Mouse (Mus musculus) stomach, embryonic 14.5 days (tissue): ENCODE results near the gene Flvcr1. TPM values are rescaled to one million over a fixed set of nuclear protein-coding genes. Genes with fewer than 3 reads are reported as not detected.

Experiments
- ATAC-seq: fragments of 200-750 bp; cut with Nextera tagmentation; 2 replicates; pipeline ENCODE4 v1.8.0; 2017; ENCODE audit warnings: low read depth, moderate TSS enrichment; ENCODE audit not compliant: insufficient number of reproducible peaks, insufficient read depth, low FRiP score
- H3K27ac ChIP-seq: fragments of 300-500 bp; sonication (generic); 2 replicates; pipeline ENCODE4 v1.5.1; 2014; ENCODE audit warnings: mild to moderate bottlenecking, low read length, moderate library complexity, mixed read lengths
- H3K27me3 ChIP-seq: fragments of 300-500 bp; sonication (generic); 2 replicates; pipeline ENCODE4 v1.6.1; 2014; ENCODE audit warnings: low read length, control low read depth, mixed read lengths; ENCODE audit not compliant: control insufficient read depth, insufficient read depth
- H3K36me3 ChIP-seq: fragments of 300-500 bp; sonication (generic); 2 replicates; pipeline ENCODE4 v1.6.1; 2014; ENCODE audit warnings: mild to moderate bottlenecking, control low read depth, low read length, moderate library complexity, mixed read lengths; ENCODE audit not compliant: control insufficient read depth, insufficient read depth
- H3K4me1 ChIP-seq: fragments of 300-500 bp; sonication (generic); 2 replicates; pipeline ENCODE4 v1.6.1; 2014; ENCODE audit warnings: low read length, control low read depth, mixed read lengths; ENCODE audit not compliant: control insufficient read depth, insufficient read depth
- H3K4me2 ChIP-seq: fragments of 300-500 bp; sonication (generic); replicated peaks from 2 replicates; pipeline ENCODE4 v1.6.1; 2014; ENCODE audit warnings: low read depth, low read length, control low read depth
- H3K4me3 ChIP-seq: fragments of 300-500 bp; sonication (generic); 2 replicates; pipeline ENCODE4 v1.5.1; 2014; ENCODE audit warnings: low read depth, low read length, control low read depth
- H3K9ac ChIP-seq: fragments of 300-500 bp; sonication (generic); replicated peaks from 2 replicates; pipeline ENCODE4 v1.6.1; 2014; ENCODE audit warnings: low read depth, mild to moderate bottlenecking, control low read depth, low read length, moderate library complexity, mixed read lengths
- H3K9me3 ChIP-seq: fragments of 300-500 bp; sonication (generic); 2 replicates; pipeline ENCODE4 v1.6.1; 2016; ENCODE audit warnings: low read depth, low read length, control low read depth; ENCODE audit not compliant: control insufficient read depth
- WGBS: fragments of 180-500 bp; shearing (Covaris S2); extraction: QIAGEN DNeasy Blood & Tissue Kit; methylation state at CpG from one replicate; pipeline ENCODE4 v1.1.7; 2014; 5-methylcytosine and 5-hydroxymethylcytosine counted together
- polyA plus RNA-seq: library from polyadenylated mRNA; unstranded; fragments of >200 nt; fragmentation: Nextera tagmentation; extraction: Ambion mirVana; gene quantifications from 2 replicates; pipeline ENCODE4 v1.2.1, GENCODE M21; 2014

The Flvcr1 gene
- polyA plus RNA-seq: 5.8 and 6.6 TPM in 2 replicates

DNA sequence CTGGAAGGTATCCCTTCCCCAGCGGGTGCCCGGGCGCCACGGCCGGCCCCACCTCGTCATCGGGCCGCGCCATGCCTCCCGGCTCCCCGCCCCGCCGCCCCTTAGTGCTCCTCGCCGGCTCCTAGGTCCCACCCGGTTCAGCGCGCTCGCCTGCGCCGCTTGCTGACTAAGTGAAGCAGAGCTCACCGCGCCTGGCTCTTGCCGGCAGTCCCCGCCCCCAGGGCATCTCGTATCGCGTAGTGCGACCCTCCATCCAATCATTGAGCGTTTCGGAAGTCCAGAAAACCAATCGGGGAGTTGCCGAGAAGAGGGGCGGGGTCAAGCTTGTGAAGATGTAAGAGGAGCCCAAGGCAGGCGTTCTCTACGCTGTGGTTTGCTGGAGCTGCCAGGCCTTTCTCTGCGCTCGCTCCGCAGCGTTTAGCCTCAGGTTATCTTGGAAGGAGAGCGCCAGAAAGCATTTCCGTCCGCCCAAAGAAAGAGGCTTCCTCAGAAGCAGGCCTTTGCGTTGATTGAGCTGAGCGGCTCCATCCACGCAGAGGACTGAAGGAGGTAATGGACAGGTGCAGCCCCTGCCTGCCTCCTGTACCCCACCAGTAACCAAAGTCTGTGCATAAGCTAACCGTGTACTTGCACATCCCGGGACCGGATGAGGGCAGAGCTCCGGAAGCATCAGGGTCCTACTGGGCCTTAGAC, at the start of gene Flvcr1:
TSS of gene Flvcr1 (minus strand) at position 138 of the 693 bp plus-strand sequence.
- Histone ChIP-seq H3K27ac (peak within 1 kb of the TSS; percentile 90), H3K36me3 (no peaks in the 10 kb centered on the region), H3K4me1 (peaks cover 12% of the 10 kb centered on the region), H3K9me3 (no peaks in the 10 kb centered on the region), H3K4me3 (peak within 1 kb of the TSS; percentile 61), H3K27me3 (no peaks in the 10 kb centered on the region), H3K4me2 (peak within 1 kb of the TSS; percentile 73), H3K9ac (peak within 1 kb of the TSS; percentile 54)
- ATAC-seq: peak; percentile 98
- under 1% methylated on average over 45 of the region's 50 CpGs for WGBS

DNA sequence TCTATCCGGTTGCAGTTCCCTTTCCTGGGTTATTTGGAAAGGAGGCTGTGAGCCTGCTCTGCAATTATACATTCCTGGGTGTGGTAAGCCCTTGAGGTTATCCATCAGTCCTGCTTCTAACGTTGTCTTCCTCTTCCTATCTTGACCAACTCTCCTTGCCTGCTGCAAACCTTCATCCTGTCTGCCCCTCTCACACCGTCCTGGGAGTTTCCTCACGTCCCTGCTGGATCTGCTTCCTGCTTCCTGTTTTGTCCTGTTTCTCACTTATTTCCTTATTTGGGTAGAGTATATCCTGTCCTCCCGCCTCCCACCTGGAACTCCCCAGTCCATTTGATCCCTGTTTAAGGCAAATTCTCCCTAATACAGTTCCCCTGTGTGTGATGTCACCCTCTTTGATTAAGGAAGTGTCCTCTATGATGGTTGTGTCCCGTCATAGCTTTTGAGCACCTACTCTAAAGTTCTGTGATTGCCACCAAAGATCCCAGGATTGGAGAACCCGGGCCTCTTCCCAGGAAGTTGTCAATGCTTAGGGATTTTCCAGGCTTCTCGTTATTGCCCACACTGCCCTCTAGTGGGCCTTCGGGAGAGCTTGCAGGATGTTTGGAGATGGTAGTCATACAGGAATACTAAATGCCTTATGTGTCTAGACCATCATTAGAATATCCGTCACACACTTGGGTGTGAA, 49.4 kb upstream of the Flvcr1 start:
- Histone ChIP-seq H3K27ac (no peak overlapping the region), H3K9me3 (no peaks in the 10 kb centered on the region), H3K4me3 (no peak overlapping the region), H3K4me2 (no peak overlapping the region), H3K9ac (no peak overlapping the region), H3K4me1 (no peaks in the 10 kb centered on the region), H3K36me3 (peaks cover 59% of the 10 kb centered on the region), H3K27me3 (no peaks in the 10 kb centered on the region)
- WGBS: 56% methylated on average over 10 of the region's 10 CpGs
- no peak for ATAC-seq

DNA sequence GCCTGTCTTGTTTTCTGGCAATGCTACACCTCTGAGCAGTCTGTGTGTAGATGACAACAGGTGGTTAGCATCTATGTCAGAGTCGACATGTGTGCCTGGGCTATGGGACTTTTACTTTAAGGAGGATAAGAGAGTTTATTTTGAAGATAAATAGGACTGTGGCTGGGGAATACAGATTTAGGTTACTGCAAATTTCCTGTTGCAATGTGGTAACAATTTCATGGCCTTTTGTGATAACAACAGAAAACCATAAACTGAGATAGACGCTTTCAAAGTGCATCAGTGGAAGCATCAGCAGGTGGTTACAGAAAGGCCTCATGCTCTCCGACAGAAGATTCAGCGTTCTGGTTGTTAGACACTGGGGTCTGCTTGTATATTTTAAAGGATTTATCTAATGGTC, 47.5 kb upstream of the Flvcr1 start:
- Histone ChIP-seq H3K4me1 (no peaks in the 10 kb centered on the region), H3K36me3 (peaks cover 67% of the 10 kb centered on the region), H3K27ac (no peak overlapping the region), H3K4me3 (no peak overlapping the region), H3K27me3 (no peaks in the 10 kb centered on the region), H3K9me3 (no peaks in the 10 kb centered on the region), H3K9ac (no peak overlapping the region), H3K4me2 (no peak overlapping the region)
- 74% methylated on average over 4 of the region's 4 CpGs for WGBS
- no peak for ATAC-seq

DNA sequence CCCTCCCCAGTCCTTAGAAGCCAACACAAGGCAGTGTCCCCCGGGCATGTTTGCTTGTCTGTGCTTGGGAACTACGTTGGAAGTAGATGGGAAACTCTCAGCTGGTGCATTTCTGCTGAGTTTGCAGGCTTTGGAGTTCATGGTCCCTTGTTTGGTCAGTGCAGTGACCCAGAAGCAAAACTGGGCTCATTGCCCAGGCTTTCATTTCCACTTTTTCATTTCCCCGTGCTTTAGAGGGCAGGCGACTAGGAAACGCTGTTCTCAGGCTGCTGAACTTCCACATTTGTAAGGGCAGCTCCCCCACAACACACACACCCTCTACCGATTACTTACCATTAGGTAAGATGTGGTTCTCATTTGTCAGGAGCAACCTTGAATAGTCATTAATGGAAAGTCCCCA, 47.0 kb upstream of the Flvcr1 start:
- Histone ChIP-seq H3K27ac (no peak overlapping the region), H3K9me3 (no peaks in the 10 kb centered on the region), H3K27me3 (no peaks in the 10 kb centered on the region), H3K4me2 (no peak overlapping the region), H3K4me1 (no peaks in the 10 kb centered on the region), H3K36me3 (peaks cover 67% of the 10 kb centered on the region), H3K4me3 (no peak overlapping the region), H3K9ac (no peak overlapping the region)
- WGBS: 68% methylated on average over 6 of the region's 6 CpGs
- no peak for ATAC-seq

DNA sequence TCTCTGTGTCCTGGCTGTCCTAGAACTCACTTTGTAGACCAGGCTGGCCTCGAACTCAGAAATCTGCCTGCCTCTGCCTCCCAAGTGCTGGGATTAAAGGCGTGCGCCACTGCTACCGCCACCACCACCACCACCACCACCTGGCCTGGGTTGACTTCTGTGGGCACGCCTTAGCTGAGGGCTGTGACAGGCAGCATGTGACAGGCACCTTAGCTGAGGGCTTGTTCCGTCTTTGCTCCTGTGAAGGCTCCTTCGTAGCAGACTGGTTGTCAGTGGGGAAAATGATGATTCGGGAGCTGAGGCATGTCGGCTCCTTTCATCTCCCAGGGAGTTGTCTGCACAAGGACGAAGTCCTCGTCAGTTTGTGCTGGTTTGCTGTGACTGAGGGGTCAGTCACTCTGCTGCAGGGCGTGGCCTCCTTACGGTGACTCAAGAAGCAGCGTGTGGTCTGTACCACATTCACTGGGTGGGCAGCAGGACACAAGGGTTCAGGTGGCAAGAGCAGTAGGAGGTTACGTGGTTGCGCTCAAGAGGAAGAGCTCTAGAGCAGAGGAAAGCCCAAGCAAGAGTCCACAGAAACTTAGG, 46.5 kb upstream of the Flvcr1 start:
- H3K4me1 ChIP-seq: no peaks in the 10 kb centered on the region
- H3K27me3 ChIP-seq: no peaks in the 10 kb centered on the region
- no peak overlapping the region for H3K27ac ChIP-seq
- no peak overlapping the region for H3K4me2 ChIP-seq
- H3K4me3 ChIP-seq: no peak overlapping the region
- no peak overlapping the region for H3K9ac ChIP-seq
- WGBS: 93% methylated on average over 16 of the region's 16 CpGs
- H3K36me3 ChIP-seq: peaks cover 66% of the 10 kb centered on the region
- ATAC-seq: no peak
- no peaks in the 10 kb centered on the region for H3K9me3 ChIP-seq

GRCm38 (mm10) chr1:191071613-191072012, 45.7 kb upstream of the Flvcr1 start:
- 90% methylated on average over 6 of the region's 6 CpGs for WGBS
- H3K4me3 ChIP-seq: no peak overlapping the region
- no peaks in the 10 kb centered on the region for H3K4me1 ChIP-seq
- H3K36me3 ChIP-seq: peaks cover 58% of the 10 kb centered on the region
- no peaks in the 10 kb centered on the region for H3K27me3 ChIP-seq
- no peak overlapping the region for H3K27ac ChIP-seq
- H3K9ac ChIP-seq: no peak overlapping the region
- H3K4me2 ChIP-seq: no peak overlapping the region
- ATAC-seq: no peak
- H3K9me3 ChIP-seq: no peaks in the 10 kb centered on the region

- no peak overlapping the region for H3K4me2 ChIP-seq
- ATAC-seq: no peak
- no peak overlapping the region for H3K9ac ChIP-seq
- no peaks in the 10 kb centered on the region for H3K9me3 ChIP-seq
- H3K36me3 ChIP-seq: peaks cover 58% of the 10 kb centered on the region
- WGBS: 87% methylated on average over 4 of the region's 4 CpGs
- H3K27ac ChIP-seq: no peak overlapping the region
- no peaks in the 10 kb centered on the region for H3K4me1 ChIP-seq
- no peaks in the 10 kb centered on the region for H3K27me3 ChIP-seq
- H3K4me3 ChIP-seq: no peak overlapping the region
These were observed 44.3 kb upstream of the Flvcr1 start for GRCm38 (mm10) chr1:191070259-191070658.

GRCm38 (mm10) chr1:191068377-191068776, 42.4 kb upstream of the Flvcr1 start:
- Histone ChIP-seq H3K4me1 (peaks cover 6% of the 10 kb centered on the region; the same call in 1 of the 2 replicates), H3K4me3 (no peak overlapping the region), H3K27me3 (no peaks in the 10 kb centered on the region), H3K36me3 (peaks cover 52% of the 10 kb centered on the region), H3K27ac (no peak overlapping the region), H3K9me3 (no peaks in the 10 kb centered on the region), H3K4me2 (no peak overlapping the region), H3K9ac (no peak overlapping the region)
- WGBS: 80% methylated on average over 5 of the region's 5 CpGs
- no peak for ATAC-seq
